Mouse (Mus musculus): ENCODE measurements at regions not wholly inside any gene's neighbourhood (a gene's known extent, or its start where the extent isn't known, plus 50 kb on each side); places are given as distances from the start of the nearest gene placed in this dataset.

- DNase-seq, result no peak
Measured at GRCm38 (mm10) chr12:79966289-79966615, 146.6 kb downstream of the Zfp36l1 start.

GRCm38 (mm10) chr12:79965471-79966288, 147.1 kb downstream of the Zfp36l1 start:
- DNase-seq, result peak; percentile 47

- no peak for DNase-seq
Measured at GRCm38 (mm10) chr12:79963443-79964025, 149.3 kb downstream of the Zfp36l1 start.

GRCm38 (mm10) chr12:79962649-79963236, 150.1 kb downstream of the Zfp36l1 start:
- no peak for DNase-seq

- DNase-seq, result no peak
Measured at GRCm38 (mm10) chr12:79961881-79962280, 150.9 kb downstream of the Zfp36l1 start.

- DNase-seq, result no peak
Measured at GRCm38 (mm10) chr12:79961076-79961475, 151.7 kb downstream of the Zfp36l1 start.

- no peak for DNase-seq
Measured at GRCm38 (mm10) chr12:79960446-79960845, 152.4 kb downstream of the Zfp36l1 start.

GRCm38 (mm10) chr12:79959540-79960305, 153.1 kb downstream of the Zfp36l1 start:
- no peak for DNase-seq

- no peak for DNase-seq
Measured at GRCm38 (mm10) chr12:79957211-79957610, 155.6 kb downstream of the Zfp36l1 start.

- no peak for DNase-seq
Measured at GRCm38 (mm10) chr12:79956351-79956750, 156.5 kb downstream of the Zfp36l1 start.

- DNase-seq, result no peak
Measured at GRCm38 (mm10) chr12:79955501-79955900, 157.3 kb downstream of the Zfp36l1 start.

- no peak for DNase-seq
Measured at GRCm38 (mm10) chr12:79950579-79951112, 162.2 kb downstream of the Zfp36l1 start.

- no peak for DNase-seq
Measured at GRCm38 (mm10) chr12:79949101-79949824, 163.6 kb downstream of the Zfp36l1 start.

- no peak for DNase-seq
Measured at GRCm38 (mm10) chr12:79947574-79947973, 165.2 kb downstream of the Zfp36l1 start.

- DNase-seq, result peak; percentile 31
Measured at GRCm38 (mm10) chr12:79946777-79947176, 166.0 kb downstream of the Zfp36l1 start.

- no peak for DNase-seq
Measured at GRCm38 (mm10) chr12:79945899-79946298, 166.9 kb downstream of the Zfp36l1 start.

- DNase-seq, result peak; percentile 32
Measured at GRCm38 (mm10) chr12:79944714-79945493, 167.9 kb downstream of the Zfp36l1 start.

GRCm38 (mm10) chr12:79944090-79944489, 168.7 kb downstream of the Zfp36l1 start:
- no peak for DNase-seq

GRCm38 (mm10) chr12:79942563-79943131, 170.2 kb downstream of the Zfp36l1 start:
- no peak for DNase-seq

GRCm38 (mm10) chr12:79941828-79942227, 171.0 kb downstream of the Zfp36l1 start:
- DNase-seq, result no peak

- no peak for DNase-seq
Measured at GRCm38 (mm10) chr12:79939436-79939835, 173.4 kb downstream of the Zfp36l1 start.

All from thymus, postnatal 4 days (tissue).